Mouse (Mus musculus) C2C12 (cell line): ENCODE results near the gene Itgb2l. TPM values are rescaled to one million over a fixed set of nuclear protein-coding genes. Genes with fewer than 3 reads are reported as not detected.

Experiments used
- H3K27me3 ChIP-seq: one replicate; pipeline ENCODE4 v1.6.1; 2011; ENCODE audit not compliant: control insufficient read depth, insufficient read depth, insufficient read length
- H3K36me3 ChIP-seq: one replicate; pipeline ENCODE4 v1.6.1; 2011; ENCODE audit not compliant: control insufficient read depth, insufficient read depth
- H3K4me3 ChIP-seq: one replicate; pipeline ENCODE4 v1.5.1; 2011; ENCODE audit warnings: mild to moderate bottlenecking, control low read depth; ENCODE audit not compliant: poor library complexity, insufficient read depth, severe bottlenecking
- H3K79me2 ChIP-seq: one replicate; pipeline ENCODE4 v1.6.1; 2011; ENCODE audit not compliant: control insufficient read depth, insufficient read depth
- H3K79me3 ChIP-seq: one replicate; pipeline ENCODE4 v1.6.1; 2011; ENCODE audit warnings: low read depth, control low read depth
- H3ac ChIP-seq: one replicate; pipeline ENCODE3; 2011; ENCODE audit warnings: low read depth; ENCODE audit not compliant: control insufficient read depth, insufficient read length
- MYOD1 ChIP-seq: IDR thresholded peaks from one replicate; pipeline ENCODE4 v1.6.1; 2011; ENCODE audit warnings: low read depth; ENCODE audit not compliant: control insufficient read depth, insufficient read length
- USF1 ChIP-seq: IDR thresholded peaks from one replicate; pipeline ENCODE4 v1.6.1; 2011; ENCODE audit warnings: low read depth, mild to moderate bottlenecking, control low read depth, moderate library complexity
- polyA plus RNA-seq: library from polyadenylated mRNA; unstranded; fragments of >200 nt; fragmentation: generic; extraction: Trizol; gene quantifications from one replicate; pipeline ENCODE4 v1.2.1, GENCODE M21; 2012; ENCODE audit warnings: missing spikeins

Itgb2l gene
- polyA plus RNA-seq, 1 experiment = 0.12 TPM

GRCm38 (mm10) chr16:96372752-96373118 lies 70.7 kb downstream of the Itgb2l start:
- Histone ChIP-seq H3ac (peak overlapping the region; percentile 66), H3K27me3 (no peaks in the 10 kb centered on the region), H3K79me3 (peaks cover 32% of the 10 kb centered on the region), H3K79me2 (peaks cover 50% of the 10 kb centered on the region), H3K36me3 (peaks cover 4% of the 10 kb centered on the region), H3K4me3 (peak overlapping the region; percentile 48)
- TF ChIP-seq MYOD1 = no peak
- TF ChIP-seq USF1 = no peak

Other genes with a start within 250 kb of the Itgb2l start
- 10.3 TPM for gene Sh3bgr, start 243.2 kb downstream of the Itgb2l start, polyA plus RNA-seq
- gene B3galt5, start 207.8 kb downstream of the Itgb2l start, polyA plus RNA-seq = 0.01 TPM
- 0.18 TPM for gene Pcp4, start 24.0 kb upstream of the Itgb2l start, polyA plus RNA-seq